Mouse (Mus musculus) bone marrow macrophage, adult 2 months (primary cell): ENCODE measurements around the gene Stim1.

Experiments
- CTCF ChIP-seq: IDR thresholded peaks from 2 replicates; pipeline ENCODE4 v1.5.1; 2012; ENCODE audit warnings: low read depth, mild to moderate bottlenecking, low read length, moderate library complexity
- POLR2A ChIP-seq: IDR thresholded peaks from 2 replicates; pipeline ENCODE4 v1.6.1; 2012; ENCODE audit warnings: mild to moderate bottlenecking, low read depth, low read length, borderline replicate concordance

DNA sequence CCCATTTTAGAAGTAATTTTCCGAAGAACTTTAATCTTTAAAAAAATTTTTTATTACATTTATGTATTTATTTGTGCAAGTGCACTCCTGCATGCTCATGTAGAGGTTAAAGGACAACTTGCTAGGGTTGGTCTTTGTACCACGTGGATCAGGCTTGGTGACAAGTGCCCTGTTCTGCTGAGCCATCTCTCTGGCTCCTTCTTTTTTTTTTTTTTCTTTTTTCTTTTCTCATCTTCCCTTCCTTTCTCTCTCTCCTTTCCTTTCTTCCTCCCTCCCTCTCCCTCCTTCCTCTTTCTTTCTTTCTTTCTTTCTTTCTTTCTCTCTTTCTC, 45.9 kb downstream of the Stim1 start:
- no peak for TF ChIP-seq CTCF
- TF ChIP-seq POLR2A = no peak
